Mouse (Mus musculus): ENCODE results near the gene Spef1.

- TF ChIP-seq CTCF (IDR thresholded peaks at IDR 0.05; ENCODE audit: borderline replicate concordance, insufficient read depth, low read depth, low read length) (no peak), POLR2A (IDR thresholded peaks at IDR 0.05; ENCODE audit: borderline replicate concordance, insufficient read depth, low read length) (no peak)
These were observed 19.7 kb upstream of the Spef1 start, which contains the start of gene Ap5s1 for GRCm38 (mm10) chr2:131206778-131207177.

Data from cerebellum, adult 2 months (tissue).